Mouse (Mus musculus) small intestine, adult 2 months (tissue): ENCODE data around the gene Usp21.

ENCODE experiments used
- CTCF ChIP-seq: fragments of 200-500 bp; IDR thresholded peaks from 2 replicates; pipeline ENCODE4 v1.5.1; 2012; ENCODE audit warnings: low read depth, mild to moderate bottlenecking, control low read depth, inconsistent platforms, low read length, moderate library complexity, mixed read lengths; ENCODE audit not compliant: insufficient replicate concordance, insufficient read length; ENCODE audit errors: extremely low read depth
- POLR2A ChIP-seq: fragments of 200-500 bp; IDR thresholded peaks from 2 replicates; pipeline ENCODE4 v1.6.1; 2012; ENCODE audit warnings: low read depth, mild to moderate bottlenecking, control low read depth, inconsistent platforms, low read length, moderate library complexity

- no peak for TF ChIP-seq POLR2A
- TF ChIP-seq CTCF: no peak
Observed at GRCm38 (mm10) chr1:171330216-171330560, 42.4 kb upstream of the Usp21 start.
